Mouse (Mus musculus): ENCODE measurements around the gene Akap13.

GRCm38 (mm10) chr7:75420927-75421326 is 34.4 kb upstream of the Akap13 start:
- TF ChIP-seq POLR2A (IDR thresholded peaks at IDR 0.05; ENCODE audit: insufficient read depth, low read depth, low read length) = no peak
- no peak for TF ChIP-seq CTCF (IDR thresholded peaks at IDR 0.05)

Data from heart, adult 2 months (tissue).